Mouse (Mus musculus) ES-E14 (cell line): ENCODE results near the gene Zfp64.

Experiments used
- CHD2 ChIP-seq: IDR thresholded peaks from 2 replicates; pipeline ENCODE4 v1.6.1; 2014; ENCODE audit warnings: mild to moderate bottlenecking, low read depth, low read length, inconsistent platforms
- MAFK ChIP-seq: IDR thresholded peaks from 2 replicates; pipeline ENCODE4 v1.6.1; 2014; ENCODE audit warnings: mild to moderate bottlenecking, low read depth, low read length, inconsistent platforms; ENCODE audit not compliant: insufficient read depth
- ZC3H11A ChIP-seq: IDR thresholded peaks from 2 replicates; pipeline ENCODE4 v1.6.1; 2012; ENCODE audit warnings: low read depth, mild to moderate bottlenecking, inconsistent platforms, low read length, borderline replicate concordance
- ZNF384 ChIP-seq: IDR thresholded peaks from 2 replicates; pipeline ENCODE4 v1.6.1; 2012; ENCODE audit warnings: low read depth, low read length, inconsistent platforms

DNA sequence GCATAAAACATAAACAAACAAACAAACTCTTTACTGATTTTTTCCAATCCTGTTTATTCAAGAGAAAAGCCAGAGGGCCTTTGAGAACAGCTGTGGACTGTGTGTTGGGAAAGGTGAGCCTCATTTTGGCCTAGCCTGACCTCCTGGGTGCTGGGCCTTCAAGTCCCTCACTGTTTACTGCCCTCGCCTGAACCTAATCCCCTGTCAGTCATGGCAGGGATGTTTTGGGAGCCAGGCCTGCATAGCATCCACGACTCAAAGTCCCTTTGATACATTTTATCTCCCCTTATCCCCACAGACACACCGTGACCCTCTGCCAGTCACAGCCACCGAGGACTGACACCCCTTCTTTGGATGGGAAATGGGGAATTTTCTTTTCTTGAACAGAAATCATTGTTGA lies 92.7 kb downstream of the Zfp64 start:
- no peak for TF ChIP-seq CHD2
- TF ChIP-seq ZC3H11A, result no peak
- no peak for TF ChIP-seq ZNF384
- no peak for TF ChIP-seq MAFK
